Mouse (Mus musculus) T-helper 17 cell (primary cell): ENCODE measurements around the gene Atxn7.

Experiments
- in situ Hi-C, 2 experiments: fragments of 300-600 bp; cut with MboI, MseI; formaldehyde crosslinking; loops; 1 replicate in 1 of 2; 2 replicates in 1 of 2; pipeline ENCODE4 v1.15.1; 2025; ENCODE audit warnings: high pct_unique_total_duplicates in 2 of 2

Atxn7 gene

GRCm38 (mm10) chr14:13977498-13977897 lies 16.3 kb downstream of the Atxn7 start:
- in situ Hi-C loops: no loop called here

- in situ Hi-C loops: no loop called here
Observed at GRCm38 (mm10) chr14:13981286-13981685, 20.0 kb downstream of the Atxn7 start.

- in situ Hi-C loops: no loop called here
Observed at GRCm38 (mm10) chr14:13982174-13982573, 20.9 kb downstream of the Atxn7 start.

GRCm38 (mm10) chr14:13988397-13988796 lies 27.2 kb downstream of the Atxn7 start:
- in situ Hi-C loops: no loop called here

GRCm38 (mm10) chr14:13990741-13991140 lies 29.5 kb downstream of the Atxn7 start:
- in situ Hi-C loops: no loop called here

GRCm38 (mm10) chr14:13995206-13996097 lies 34.2 kb downstream of the Atxn7 start:
- in situ Hi-C loops: no loop called here

- in situ Hi-C loops: loop anchor here in 1 of 2 experiments (10.0 kb wide), 1 partner anchor 632 kb away; no protein-coding TSS in a partner anchor
Observed at GRCm38 (mm10) chr14:14002771-14003170, 41.5 kb downstream of the Atxn7 start.

GRCm38 (mm10) chr14:14009712-14010111 lies 48.5 kb downstream of the Atxn7 start:
- in situ Hi-C loops: loop anchor here in 1 of 2 experiments (10.0 kb wide), 1 partner anchor 625 kb away; no protein-coding TSS in a partner anchor

GRCm38 (mm10) chr14:14012383-14013251 lies 51.4 kb downstream of the Atxn7 start:
- in situ Hi-C loops: no loop called here

- in situ Hi-C loops: no loop called here
Observed at GRCm38 (mm10) chr14:14013252-14013711, 52.0 kb downstream of the Atxn7 start.

GRCm38 (mm10) chr14:14014636-14015375 lies 53.6 kb downstream of the Atxn7 start:
- in situ Hi-C loops: no loop called here

GRCm38 (mm10) chr14:14019155-14019894 lies 58.1 kb downstream of the Atxn7 start:
- in situ Hi-C loops: no loop called here

GRCm38 (mm10) chr14:14021244-14021643 lies 60.0 kb downstream of the Atxn7 start:
- in situ Hi-C loops: no loop called here

- in situ Hi-C loops: no loop called here
Observed at GRCm38 (mm10) chr14:14025870-14026269, 64.6 kb downstream of the Atxn7 start.

- in situ Hi-C loops: no loop called here
Observed at GRCm38 (mm10) chr14:14030621-14031020, 69.4 kb downstream of the Atxn7 start.

GRCm38 (mm10) chr14:14032842-14033241 lies 71.6 kb downstream of the Atxn7 start:
- in situ Hi-C loops: no loop called here

- in situ Hi-C loops: no loop called here
Observed at GRCm38 (mm10) chr14:14036352-14036751, 75.1 kb downstream of the Atxn7 start.

GRCm38 (mm10) chr14:14038233-14038632 lies 77.0 kb downstream of the Atxn7 start:
- in situ Hi-C loops: no loop called here

- in situ Hi-C loops: no loop called here
Observed at GRCm38 (mm10) chr14:14042336-14042735, 81.1 kb downstream of the Atxn7 start.

GRCm38 (mm10) chr14:14054386-14054785 lies 93.1 kb downstream of the Atxn7 start:
- in situ Hi-C loops: loop anchor here in 1 of 2 experiments (25.0 kb wide), 1 partner anchor 583 kb away; no protein-coding TSS in a partner anchor
